Mouse (Mus musculus): ENCODE results near the gene Slc8a2. TPM values are rescaled to one million over a fixed set of nuclear protein-coding genes. Genes with fewer than 3 reads are reported as not detected.

Slc8a2 gene
- polyA plus RNA-seq, 1 experiment from 2014 or later: not detected

GRCm38 (mm10) chr7:16155132-16155872, 25.7 kb downstream of the Slc8a2 start:
- no peak overlapping the region for H3K4me3 ChIP-seq (ENCODE audit: low read depth, low read length)
- 54% methylated on average over 9 of the region's 9 CpGs for WGBS (ENCODE audit: insufficient replicate concordance)
- TF ChIP-seq EP300 (IDR thresholded peaks at IDR 0.05; ENCODE audit: low read depth) (no peak), CTCF (IDR thresholded peaks at IDR 0.05; ENCODE audit: low read depth) (no peak)
- H3K36me3 ChIP-seq (replicated peaks; ENCODE audit: insufficient read depth, low read length): no peaks in the 10 kb centered on the region
- DNase-seq: no peak
- no peaks in the 10 kb centered on the region for H3K4me1 ChIP-seq (ENCODE audit: insufficient read depth)
- H3K9ac ChIP-seq (replicated peaks): no peak overlapping the region
- H3K4me2 ChIP-seq (ENCODE audit: low read depth, low read length): no peak overlapping the region
- peaks cover 19% of the 10 kb centered on the region for H3K27me3 ChIP-seq (ENCODE audit: insufficient read depth, low read length)
- H3K27ac ChIP-seq (ENCODE audit: low read depth): no peak overlapping the region
- H3K9me3 ChIP-seq (ENCODE audit: low read length): no peaks in the 10 kb centered on the region
- ATAC-seq: no peak

- WGBS (ENCODE audit: insufficient replicate concordance): 48% methylated on average over 8 of the region's 8 CpGs
These were observed 26.6 kb downstream of the Slc8a2 start for GRCm38 (mm10) chr7:16156105-16156714.

DNA sequence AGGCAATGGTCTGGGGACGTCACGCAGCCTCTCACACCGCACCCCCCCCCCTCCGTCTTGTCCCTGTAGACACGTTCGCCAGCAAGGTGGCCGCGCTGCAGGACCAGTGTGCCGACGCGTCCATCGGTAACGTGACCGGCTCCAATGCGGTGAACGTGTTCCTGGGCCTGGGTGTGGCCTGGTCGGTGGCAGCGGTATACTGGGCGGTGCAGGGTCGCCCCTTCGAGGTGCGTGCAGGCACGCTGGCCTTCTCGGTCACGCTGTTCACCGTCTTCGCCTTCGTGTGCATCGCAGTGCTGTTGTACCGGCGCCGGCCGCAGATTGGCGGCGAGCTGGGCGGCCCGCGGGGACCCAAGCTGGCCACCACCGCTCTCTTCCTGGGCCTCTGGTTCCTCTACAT, 29.1 kb downstream of the Slc8a2 start:
- Histone ChIP-seq H3K36me3 (replicated peaks; ENCODE audit: insufficient read depth, low read length) (no peaks in the 10 kb centered on the region), H3K27ac (ENCODE audit: low read depth) (no peak overlapping the region), H3K4me2 (ENCODE audit: low read depth, low read length) (no peak overlapping the region), H3K4me3 (ENCODE audit: low read depth, low read length) (no peak overlapping the region), H3K9me3 (ENCODE audit: low read length) (no peaks in the 10 kb centered on the region), H3K27me3 (ENCODE audit: insufficient read depth, low read length) (peaks cover 19% of the 10 kb centered on the region), H3K9ac (replicated peaks) (no peak overlapping the region), H3K4me1 (ENCODE audit: insufficient read depth) (no peaks in the 10 kb centered on the region)
- WGBS (ENCODE audit: insufficient replicate concordance): 13% methylated on average over 31 of the region's 39 CpGs
- no peak for TF ChIP-seq EP300 (IDR thresholded peaks at IDR 0.05; ENCODE audit: low read depth)
- TF ChIP-seq CTCF (IDR thresholded peaks at IDR 0.05; ENCODE audit: low read depth): no peak
- DNase-seq: no peak
- ATAC-seq: no peak

More at GRCm38 (mm10) chr7:16156105-16156714, 26.6 kb downstream of the Slc8a2 start:
- H3K9ac ChIP-seq (replicated peaks): no peak overlapping the region
- DNase-seq: no peak
- H3K36me3 ChIP-seq (replicated peaks; ENCODE audit: insufficient read depth, low read length): no peaks in the 10 kb centered on the region
- no peak overlapping the region for H3K27ac ChIP-seq (ENCODE audit: low read depth)
- peaks cover 19% of the 10 kb centered on the region for H3K27me3 ChIP-seq (ENCODE audit: insufficient read depth, low read length)
- no peak overlapping the region for H3K4me3 ChIP-seq (ENCODE audit: low read depth, low read length)
- no peak for TF ChIP-seq CTCF (IDR thresholded peaks at IDR 0.05; ENCODE audit: low read depth)
- no peak for TF ChIP-seq EP300 (IDR thresholded peaks at IDR 0.05; ENCODE audit: low read depth)
- H3K9me3 ChIP-seq (ENCODE audit: low read length): no peaks in the 10 kb centered on the region
- H3K4me1 ChIP-seq (ENCODE audit: insufficient read depth): no peaks in the 10 kb centered on the region
- H3K4me2 ChIP-seq (ENCODE audit: low read depth, low read length): no peak overlapping the region
- ATAC-seq: no peak

DNA sequence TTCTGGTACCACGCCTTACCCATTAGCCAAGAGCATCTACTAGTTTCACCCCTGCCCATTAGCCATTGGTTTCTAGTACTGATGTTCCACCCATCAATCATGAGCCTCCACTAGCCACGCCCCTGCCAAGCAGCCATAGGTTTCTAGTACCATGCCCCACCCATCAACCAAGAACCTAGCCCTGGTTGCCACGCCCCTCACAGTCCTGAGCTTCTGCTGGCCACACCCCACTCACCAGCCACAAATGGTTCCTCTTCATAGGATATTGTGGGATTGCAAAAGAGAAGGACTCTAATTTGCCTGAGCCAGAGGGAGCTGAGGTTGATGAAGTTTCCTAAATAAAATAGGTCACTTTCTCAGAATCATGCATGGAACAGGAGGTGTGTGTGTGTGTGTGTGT, 31.1 kb downstream of the Slc8a2 start:
- no peak overlapping the region for H3K27ac ChIP-seq (ENCODE audit: low read depth)
- H3K4me1 ChIP-seq (ENCODE audit: insufficient read depth): no peaks in the 10 kb centered on the region
- H3K9ac ChIP-seq (replicated peaks): no peak overlapping the region
- H3K9me3 ChIP-seq (ENCODE audit: low read length): no peaks in the 10 kb centered on the region
- peaks cover 19% of the 10 kb centered on the region for H3K27me3 ChIP-seq (ENCODE audit: insufficient read depth, low read length)
- no peaks in the 10 kb centered on the region for H3K36me3 ChIP-seq (replicated peaks; ENCODE audit: insufficient read depth, low read length)
- WGBS (ENCODE audit: insufficient replicate concordance): 50% methylated on average over 3 of the region's 3 CpGs
- H3K4me2 ChIP-seq (ENCODE audit: low read depth, low read length): no peak overlapping the region
- TF ChIP-seq CTCF (IDR thresholded peaks at IDR 0.05; ENCODE audit: low read depth) (no peak), EP300 (IDR thresholded peaks at IDR 0.05; ENCODE audit: low read depth) (no peak)
- no peak overlapping the region for H3K4me3 ChIP-seq (ENCODE audit: low read depth, low read length)
- ATAC-seq (no peak), DNase-seq (peak; percentile 39)

- Histone ChIP-seq H3K9ac (replicated peaks) (no peak overlapping the region), H3K4me2 (ENCODE audit: low read depth, low read length) (no peak overlapping the region), H3K27me3 (ENCODE audit: insufficient read depth, low read length) (peaks cover 19% of the 10 kb centered on the region), H3K9me3 (ENCODE audit: low read length) (no peaks in the 10 kb centered on the region), H3K4me3 (ENCODE audit: low read depth, low read length) (no peak overlapping the region), H3K27ac (ENCODE audit: low read depth) (no peak overlapping the region), H3K36me3 (replicated peaks; ENCODE audit: insufficient read depth, low read length) (no peaks in the 10 kb centered on the region), H3K4me1 (ENCODE audit: insufficient read depth) (no peaks in the 10 kb centered on the region)
- no peak for ATAC-seq
- TF ChIP-seq EP300 (IDR thresholded peaks at IDR 0.05; ENCODE audit: low read depth) (no peak), CTCF (IDR thresholded peaks at IDR 0.05; ENCODE audit: low read depth) (no peak)
- whole genome bisulfite sequencing (ENCODE audit: insufficient replicate concordance): 86% methylated on average over 9 of the region's 9 CpGs
- no peak for DNase-seq
These were observed 31.7 kb downstream of the Slc8a2 start for GRCm38 (mm10) chr7:16161302-16161701.

- Histone ChIP-seq H3K36me3 (replicated peaks; ENCODE audit: insufficient read depth, low read length) (no peaks in the 10 kb centered on the region), H3K4me1 (ENCODE audit: insufficient read depth) (no peaks in the 10 kb centered on the region), H3K9me3 (ENCODE audit: low read length) (no peaks in the 10 kb centered on the region), H3K4me3 (ENCODE audit: low read depth, low read length) (no peak overlapping the region), H3K27ac (ENCODE audit: low read depth) (no peak overlapping the region), H3K4me2 (ENCODE audit: low read depth, low read length) (no peak overlapping the region), H3K27me3 (ENCODE audit: insufficient read depth, low read length) (peaks cover 19% of the 10 kb centered on the region), H3K9ac (replicated peaks) (no peak overlapping the region)
- ATAC-seq (no peak), DNase-seq (no peak)
- TF ChIP-seq EP300 (IDR thresholded peaks at IDR 0.05; ENCODE audit: low read depth): no peak
- TF ChIP-seq CTCF (IDR thresholded peaks at IDR 0.05; ENCODE audit: low read depth): no peak
- 77% methylated on average over 6 of the region's 7 CpGs for WGBS (ENCODE audit: insufficient replicate concordance)
These were observed 32.4 kb downstream of the Slc8a2 start for GRCm38 (mm10) chr7:16162036-16162435.

Data from liver, postnatal 0 days (tissue).